Mouse (Mus musculus): ENCODE results near the gene Tmbim1. TPM values are rescaled to one million over a fixed set of nuclear protein-coding genes. Genes with fewer than 3 reads are reported as not detected.

The Tmbim1 gene
- total and polyA plus RNA-seq, 3 experiments: 18.7 to 110 (median 19.7) TPM

DNA sequence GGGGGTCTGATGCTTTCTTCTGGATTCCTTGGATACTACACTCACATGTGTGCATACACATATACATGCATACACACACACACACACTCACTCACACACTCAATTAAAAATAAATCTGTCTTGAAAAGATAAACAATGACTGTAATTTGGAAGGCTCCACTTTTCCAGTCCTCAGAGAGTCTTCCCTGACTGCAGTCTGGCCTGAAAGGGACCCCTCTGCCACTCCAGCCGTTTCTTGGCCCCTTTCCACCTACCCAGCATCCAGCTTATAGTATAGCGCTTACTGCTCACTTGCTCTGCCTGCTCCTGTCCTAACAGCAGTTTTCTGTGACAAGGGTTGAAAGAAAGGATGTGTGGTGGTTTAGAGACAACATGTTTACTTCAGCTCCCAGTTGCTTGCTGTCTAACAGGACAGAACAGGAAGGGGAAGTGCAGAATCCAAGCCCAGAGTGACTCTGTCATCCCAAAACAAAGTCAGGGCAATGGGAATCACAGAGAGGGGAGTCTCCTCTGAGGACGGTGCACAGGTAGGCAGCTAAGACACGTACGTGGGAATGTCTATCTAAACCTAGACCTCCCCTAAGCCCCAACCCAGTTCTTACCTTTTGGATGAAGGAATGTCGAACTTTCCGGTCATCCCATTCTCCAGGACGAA, 12.0 kb downstream of the Tmbim1 start:
- DNase-seq (ENCODE audit: low spot score) (no peak), ATAC-seq (ENCODE audit: extremely low read depth, insufficient number of reproducible peaks, low FRiP score, poor library complexity, severe bottlenecking) (no peak)
- Histone ChIP-seq H3K4me3 (ENCODE audit: low read depth, low read length) (no peak overlapping the region), H3K4me1 (ENCODE audit: insufficient read depth, low read depth, low read length) (peaks cover 58% of the 10 kb centered on the region), H3K9me3 (replicated peaks) (no peaks in the 10 kb centered on the region), H3K36me3 (replicated peaks) (peaks cover 94% of the 10 kb centered on the region), H3K27me3 (ENCODE audit: insufficient read depth, low read length) (no peaks in the 10 kb centered on the region)
- TF ChIP-seq GATA1 (IDR thresholded peaks at IDR 0.05; ENCODE audit: borderline replicate concordance, low read length): no peak
- TF ChIP-seq GATA2 (IDR thresholded peaks at IDR 0.05; ENCODE audit: borderline replicate concordance, low read depth, low read length): no peak

DNA sequence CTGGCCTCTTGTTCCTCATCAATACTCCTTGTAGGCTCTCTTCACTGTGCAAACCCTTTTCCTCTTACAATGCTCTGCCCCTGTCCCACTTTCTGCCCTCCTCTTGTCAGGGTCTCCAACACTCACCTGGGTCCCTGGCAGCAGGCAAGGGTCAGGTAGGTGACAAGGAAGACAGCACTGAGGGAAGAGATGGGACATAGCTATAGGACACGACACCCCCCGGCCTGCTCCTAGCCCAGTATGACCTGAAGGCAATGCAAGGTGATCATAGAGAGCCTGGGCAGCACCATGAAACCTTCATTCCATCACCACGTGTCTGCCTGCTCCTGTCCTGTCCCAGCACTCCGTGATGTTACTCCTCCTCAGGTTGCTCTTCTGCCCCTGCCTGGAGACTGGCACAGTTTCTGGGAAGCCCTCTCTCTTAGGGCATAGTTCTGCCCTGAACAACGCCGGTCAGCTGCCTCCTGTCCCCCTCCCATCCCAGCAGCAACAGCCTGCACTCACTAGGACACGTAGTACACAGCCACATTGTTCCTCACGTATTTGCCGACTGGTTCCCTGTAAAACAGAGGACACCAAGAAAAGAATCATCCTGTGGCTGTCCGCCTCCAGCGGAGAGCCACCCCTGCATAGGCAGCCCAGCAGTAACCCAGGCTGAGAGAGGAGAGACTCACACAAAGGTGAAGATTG, 12.9 kb downstream of the Tmbim1 start:
- no peak for DNase-seq (ENCODE audit: low spot score)
- Histone ChIP-seq H3K27me3 (ENCODE audit: insufficient read depth, low read length) (no peaks in the 10 kb centered on the region), H3K4me3 (ENCODE audit: low read depth, low read length) (no peak overlapping the region), H3K9me3 (replicated peaks) (no peaks in the 10 kb centered on the region), H3K36me3 (replicated peaks) (peaks cover 92% of the 10 kb centered on the region), H3K4me1 (ENCODE audit: insufficient read depth, low read depth, low read length) (peaks cover 52% of the 10 kb centered on the region)
- no peak for ATAC-seq (ENCODE audit: extremely low read depth, insufficient number of reproducible peaks, low FRiP score, poor library complexity, severe bottlenecking)
- TF ChIP-seq GATA1 (IDR thresholded peaks at IDR 0.05; ENCODE audit: borderline replicate concordance, low read length) (no peak), GATA2 (IDR thresholded peaks at IDR 0.05; ENCODE audit: borderline replicate concordance, low read depth, low read length) (no peak), POLR2AphosphoS5 (IDR thresholded peaks at IDR 0.05; ENCODE audit: insufficient replicate concordance, low read depth, low read length) (no peak), TAL1 (conservative IDR thresholded peaks at IDR 0.05; ENCODE audit: low read depth, low read length) (no peak), CTCF (IDR thresholded peaks at IDR 0.05; ENCODE audit: low read depth, low read length) (no peak)

- no peaks in the 10 kb centered on the region for H3K27me3 ChIP-seq (ENCODE audit: insufficient read depth, low read length)
- H3K36me3 ChIP-seq (replicated peaks): peaks cover 83% of the 10 kb centered on the region
- peaks cover 45% of the 10 kb centered on the region for H3K4me1 ChIP-seq (ENCODE audit: insufficient read depth, low read depth, low read length)
- H3K9me3 ChIP-seq (replicated peaks): no peaks in the 10 kb centered on the region
- no peak for DNase-seq (ENCODE audit: low spot score)
- H3K4me3 ChIP-seq (ENCODE audit: low read depth, low read length): no peak overlapping the region
- TF ChIP-seq GATA2 (IDR thresholded peaks at IDR 0.05; ENCODE audit: borderline replicate concordance, low read depth, low read length): no peak
- TF ChIP-seq GATA1 (IDR thresholded peaks at IDR 0.05; ENCODE audit: borderline replicate concordance, low read length): no peak
- TF ChIP-seq POLR2AphosphoS5 (IDR thresholded peaks at IDR 0.05; ENCODE audit: insufficient replicate concordance, low read depth, low read length): no peak
- TF ChIP-seq TAL1 (conservative IDR thresholded peaks at IDR 0.05; ENCODE audit: low read depth, low read length): no peak
- no peak for TF ChIP-seq CTCF (IDR thresholded peaks at IDR 0.05; ENCODE audit: low read depth, low read length)
- no peak for ATAC-seq (ENCODE audit: extremely low read depth, insufficient number of reproducible peaks, low FRiP score, poor library complexity, severe bottlenecking)
These were observed 15.3 kb downstream of the Tmbim1 start for GRCm38 (mm10) chr1:74290141-74290540.

- peaks cover 79% of the 10 kb centered on the region for H3K36me3 ChIP-seq (replicated peaks)
- ATAC-seq (ENCODE audit: extremely low read depth, insufficient number of reproducible peaks, low FRiP score, poor library complexity, severe bottlenecking) (no peak), DNase-seq (ENCODE audit: low spot score) (no peak)
- H3K4me3 ChIP-seq (ENCODE audit: low read depth, low read length): no peak overlapping the region
- peaks cover 42% of the 10 kb centered on the region for H3K4me1 ChIP-seq (ENCODE audit: insufficient read depth, low read depth, low read length)
- H3K27me3 ChIP-seq (ENCODE audit: insufficient read depth, low read length): no peaks in the 10 kb centered on the region
- TF ChIP-seq CTCF (IDR thresholded peaks at IDR 0.05; ENCODE audit: low read depth, low read length) (no peak), TAL1 (conservative IDR thresholded peaks at IDR 0.05; ENCODE audit: low read depth, low read length) (no peak), POLR2AphosphoS5 (IDR thresholded peaks at IDR 0.05; ENCODE audit: insufficient replicate concordance, low read depth, low read length) (no peak), GATA1 (IDR thresholded peaks at IDR 0.05; ENCODE audit: borderline replicate concordance, low read length) (no peak), GATA2 (IDR thresholded peaks at IDR 0.05; ENCODE audit: borderline replicate concordance, low read depth, low read length) (no peak)
- no peaks in the 10 kb centered on the region for H3K9me3 ChIP-seq (replicated peaks)
These were observed 15.7 kb downstream of the Tmbim1 start for GRCm38 (mm10) chr1:74289740-74290139.

DNA sequence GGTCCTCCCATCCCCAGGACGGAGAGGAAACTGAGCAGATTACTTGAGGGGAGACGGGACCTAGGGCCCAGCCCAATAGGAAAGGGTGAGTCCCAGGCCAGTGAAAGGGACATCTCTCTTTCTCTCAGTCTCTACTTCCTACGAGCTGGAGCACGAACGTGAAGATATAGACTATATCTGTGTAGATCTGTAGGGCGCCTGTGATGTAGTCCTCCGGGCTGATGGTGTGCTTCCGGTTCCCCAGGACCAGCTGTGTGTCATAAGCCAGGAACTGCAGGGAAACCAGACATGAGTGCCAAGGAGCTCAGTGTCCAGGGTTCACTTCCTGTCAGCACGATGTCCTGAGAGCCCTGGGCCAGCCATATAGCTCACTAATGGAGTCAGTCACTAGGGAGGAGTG, 16.2 kb downstream of the Tmbim1 start:
- ATAC-seq (ENCODE audit: extremely low read depth, insufficient number of reproducible peaks, low FRiP score, poor library complexity, severe bottlenecking) (no peak), DNase-seq (ENCODE audit: low spot score) (no peak)
- no peaks in the 10 kb centered on the region for H3K9me3 ChIP-seq (replicated peaks)
- no peak overlapping the region for H3K4me3 ChIP-seq (ENCODE audit: low read depth, low read length)
- H3K27me3 ChIP-seq (ENCODE audit: insufficient read depth, low read length): no peaks in the 10 kb centered on the region
- H3K36me3 ChIP-seq (replicated peaks): peaks cover 76% of the 10 kb centered on the region
- peaks cover 41% of the 10 kb centered on the region for H3K4me1 ChIP-seq (ENCODE audit: insufficient read depth, low read depth, low read length)
- TF ChIP-seq CTCF (IDR thresholded peaks at IDR 0.05; ENCODE audit: low read depth, low read length): no peak
- TF ChIP-seq GATA2 (IDR thresholded peaks at IDR 0.05; ENCODE audit: borderline replicate concordance, low read depth, low read length): no peak
- no peak for TF ChIP-seq POLR2AphosphoS5 (IDR thresholded peaks at IDR 0.05; ENCODE audit: insufficient replicate concordance, low read depth, low read length)
- no peak for TF ChIP-seq TAL1 (conservative IDR thresholded peaks at IDR 0.05; ENCODE audit: low read depth, low read length)
- TF ChIP-seq GATA1 (IDR thresholded peaks at IDR 0.05; ENCODE audit: borderline replicate concordance, low read length): no peak

DNA sequence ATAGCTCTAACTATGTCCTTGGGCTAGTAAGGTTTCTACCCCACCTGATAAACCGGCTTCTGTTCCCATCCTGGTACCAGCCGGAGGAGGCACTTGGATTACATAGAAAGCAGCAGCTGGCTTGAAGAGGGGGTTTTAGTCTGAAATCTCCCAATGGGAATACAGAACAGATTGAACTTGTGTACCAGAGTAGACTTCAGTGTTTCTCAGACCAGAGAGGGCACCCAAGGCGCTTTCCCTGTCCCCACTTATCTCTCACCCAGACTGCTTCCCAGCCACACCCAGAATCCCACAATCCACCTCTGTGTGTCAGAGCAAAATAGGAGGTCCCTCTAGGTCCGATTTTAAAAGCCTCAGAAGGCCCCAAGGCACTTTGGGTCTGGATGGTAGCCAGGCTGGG, 17.1 kb downstream of the Tmbim1 start:
- ATAC-seq (ENCODE audit: extremely low read depth, insufficient number of reproducible peaks, low FRiP score, poor library complexity, severe bottlenecking) (no peak), DNase-seq (ENCODE audit: low spot score) (no peak)
- Histone ChIP-seq H3K4me3 (ENCODE audit: low read depth, low read length) (no peak overlapping the region), H3K9me3 (replicated peaks) (no peaks in the 10 kb centered on the region), H3K36me3 (replicated peaks) (peaks cover 70% of the 10 kb centered on the region), H3K4me1 (ENCODE audit: insufficient read depth, low read depth, low read length) (peaks cover 46% of the 10 kb centered on the region), H3K27me3 (ENCODE audit: insufficient read depth, low read length) (no peaks in the 10 kb centered on the region)
- TF ChIP-seq TAL1 (conservative IDR thresholded peaks at IDR 0.05; ENCODE audit: low read depth, low read length): no peak
- TF ChIP-seq GATA2 (IDR thresholded peaks at IDR 0.05; ENCODE audit: borderline replicate concordance, low read depth, low read length): no peak
- TF ChIP-seq CTCF (IDR thresholded peaks at IDR 0.05; ENCODE audit: low read depth, low read length): no peak
- TF ChIP-seq POLR2AphosphoS5 (IDR thresholded peaks at IDR 0.05; ENCODE audit: insufficient replicate concordance, low read depth, low read length): no peak
- TF ChIP-seq GATA1 (IDR thresholded peaks at IDR 0.05; ENCODE audit: borderline replicate concordance, low read length): no peak
